Mouse (Mus musculus): ENCODE data around the gene Phtf2. TPM values are rescaled to one million over a fixed set of nuclear protein-coding genes. Genes with fewer than 3 reads are reported as not detected.
A peak's percentile ranks its signal among the peaks of the same experiment; 100 is the strongest.

The Phtf2 gene
- polyA plus RNA-seq, 1 experiment from 2014 or later: 23.8 TPM

GRCm38 (mm10) chr5:20858404-20858803 is 23.5 kb downstream of the Phtf2 start:
- Histone ChIP-seq H3K4me1 (no peaks in the 10 kb centered on the region), H3K27me3 (no peaks in the 10 kb centered on the region), H3K9ac (no peak overlapping the region), H3K4me3 (replicated peaks) (no peak overlapping the region), H3K9me3 (no peaks in the 10 kb centered on the region), H3K27ac (no peak overlapping the region), H3K4me2 (no peak overlapping the region), H3K36me3 (replicated peaks) (peaks cover 5% of the 10 kb centered on the region)
- WGBS: 92% methylated on average over 2 of the region's 2 CpGs
- ATAC-seq (ENCODE audit: low FRiP score): no peak

- no peaks in the 10 kb centered on the region for H3K4me1 ChIP-seq
- no peaks in the 10 kb centered on the region for H3K9me3 ChIP-seq
- WGBS: 94% methylated on average over 4 of the region's 4 CpGs
- no peaks in the 10 kb centered on the region for H3K27me3 ChIP-seq
- H3K9ac ChIP-seq: no peak overlapping the region
- H3K4me2 ChIP-seq: no peak overlapping the region
- H3K36me3 ChIP-seq (replicated peaks): peaks cover 5% of the 10 kb centered on the region
- no peak overlapping the region for H3K4me3 ChIP-seq (replicated peaks)
- no peak overlapping the region for H3K27ac ChIP-seq
- no peak for ATAC-seq (ENCODE audit: low FRiP score)
These were observed 26.9 kb downstream of the Phtf2 start for GRCm38 (mm10) chr5:20855066-20855465.

GRCm38 (mm10) chr5:20847010-20847409 is 34.9 kb downstream of the Phtf2 start:
- no peaks in the 10 kb centered on the region for H3K36me3 ChIP-seq (replicated peaks)
- no peaks in the 10 kb centered on the region for H3K27me3 ChIP-seq
- ATAC-seq (ENCODE audit: low FRiP score): no peak
- no peaks in the 10 kb centered on the region for H3K4me1 ChIP-seq
- H3K9ac ChIP-seq: no peak overlapping the region
- no peaks in the 10 kb centered on the region for H3K9me3 ChIP-seq
- H3K27ac ChIP-seq: no peak overlapping the region
- no peak overlapping the region for H3K4me3 ChIP-seq (replicated peaks)
- no peak overlapping the region for H3K4me2 ChIP-seq
- 100% methylated on average over 2 of the region's 2 CpGs for WGBS

GRCm38 (mm10) chr5:20843816-20844215 is 38.1 kb downstream of the Phtf2 start:
- 0 out of 2 replicates have a peak, but pooled peaks have one; percentile 36 for ATAC-seq (ENCODE audit: low FRiP score)
- Histone ChIP-seq H3K27ac (no peak overlapping the region), H3K27me3 (no peaks in the 10 kb centered on the region), H3K9me3 (no peaks in the 10 kb centered on the region), H3K4me1 (no peaks in the 10 kb centered on the region), H3K36me3 (replicated peaks) (no peaks in the 10 kb centered on the region), H3K4me3 (replicated peaks) (no peak overlapping the region), H3K4me2 (no peak overlapping the region), H3K9ac (no peak overlapping the region)
- WGBS: 48% methylated on average over 2 of the region's 2 CpGs

GRCm38 (mm10) chr5:20843405-20843804 is 38.5 kb downstream of the Phtf2 start:
- no peaks in the 10 kb centered on the region for H3K9me3 ChIP-seq
- H3K4me3 ChIP-seq (replicated peaks): no peak overlapping the region
- no peaks in the 10 kb centered on the region for H3K27me3 ChIP-seq
- ATAC-seq (ENCODE audit: low FRiP score): no peak
- H3K4me2 ChIP-seq: no peak overlapping the region
- no peaks in the 10 kb centered on the region for H3K4me1 ChIP-seq
- no peaks in the 10 kb centered on the region for H3K36me3 ChIP-seq (replicated peaks)
- no peak overlapping the region for H3K27ac ChIP-seq
- H3K9ac ChIP-seq: no peak overlapping the region
- WGBS: 60% methylated on average over 1 of the region's 3 CpGs

GRCm38 (mm10) chr5:20837082-20837481 is 44.8 kb downstream of the Phtf2 start:
- no peak overlapping the region for H3K4me2 ChIP-seq
- H3K9me3 ChIP-seq: no peaks in the 10 kb centered on the region
- no peak overlapping the region for H3K4me3 ChIP-seq (replicated peaks)
- H3K36me3 ChIP-seq (replicated peaks): no peaks in the 10 kb centered on the region
- H3K9ac ChIP-seq: no peak overlapping the region
- H3K27me3 ChIP-seq: no peaks in the 10 kb centered on the region
- ATAC-seq (ENCODE audit: low FRiP score): no peak
- no peaks in the 10 kb centered on the region for H3K4me1 ChIP-seq
- no peak overlapping the region for H3K27ac ChIP-seq
- WGBS: 97% methylated on average over 1 of the region's 1 CpGs

- WGBS: 93% methylated on average over 1 of the region's 1 CpGs
- Histone ChIP-seq H3K4me3 (replicated peaks) (no peak overlapping the region), H3K9me3 (no peaks in the 10 kb centered on the region), H3K27me3 (no peaks in the 10 kb centered on the region), H3K36me3 (replicated peaks) (no peaks in the 10 kb centered on the region), H3K4me2 (no peak overlapping the region), H3K9ac (no peak overlapping the region), H3K4me1 (no peaks in the 10 kb centered on the region), H3K27ac (no peak overlapping the region)
- ATAC-seq (ENCODE audit: low FRiP score): no peak
These were observed 47.5 kb downstream of the Phtf2 start for GRCm38 (mm10) chr5:20834399-20834798.

GRCm38 (mm10) chr5:20831433-20831832 is 50.5 kb downstream of the Phtf2 start:
- Histone ChIP-seq H3K4me3 (replicated peaks) (no peak overlapping the region), H3K9me3 (no peaks in the 10 kb centered on the region), H3K4me1 (no peaks in the 10 kb centered on the region), H3K27ac (no peak overlapping the region), H3K9ac (no peak overlapping the region), H3K36me3 (replicated peaks) (no peaks in the 10 kb centered on the region), H3K4me2 (no peak overlapping the region), H3K27me3 (no peaks in the 10 kb centered on the region)
- ATAC-seq (ENCODE audit: low FRiP score): no peak
- 90% methylated on average over 2 of the region's 2 CpGs for WGBS

GRCm38 (mm10) chr5:20830717-20831116 is 51.2 kb downstream of the Phtf2 start:
- Histone ChIP-seq H3K4me3 (replicated peaks) (no peak overlapping the region), H3K4me1 (no peaks in the 10 kb centered on the region), H3K4me2 (no peak overlapping the region), H3K36me3 (replicated peaks) (no peaks in the 10 kb centered on the region), H3K9me3 (no peaks in the 10 kb centered on the region), H3K27ac (no peak overlapping the region), H3K27me3 (no peaks in the 10 kb centered on the region), H3K9ac (no peak overlapping the region)
- 94% methylated on average over 1 of the region's 1 CpGs for WGBS
- no peak for ATAC-seq (ENCODE audit: low FRiP score)

- ATAC-seq (ENCODE audit: low FRiP score): no peak
These were observed 60.3 kb downstream of the Phtf2 start for GRCm38 (mm10) chr5:20821647-20822046.

GRCm38 (mm10) chr5:20821122-20821521 is 60.8 kb downstream of the Phtf2 start:
- Histone ChIP-seq H3K27ac (no peak overlapping the region), H3K9ac (no peak overlapping the region), H3K4me2 (no peak overlapping the region), H3K9me3 (no peaks in the 10 kb centered on the region), H3K4me3 (replicated peaks) (no peak overlapping the region), H3K4me1 (no peaks in the 10 kb centered on the region), H3K36me3 (replicated peaks) (no peaks in the 10 kb centered on the region), H3K27me3 (no peaks in the 10 kb centered on the region)
- no peak for ATAC-seq (ENCODE audit: low FRiP score)

More at GRCm38 (mm10) chr5:20821647-20822046, 60.3 kb downstream of the Phtf2 start:
- Histone ChIP-seq H3K4me1 (no peaks in the 10 kb centered on the region), H3K9ac (no peak overlapping the region), H3K9me3 (no peaks in the 10 kb centered on the region), H3K4me3 (replicated peaks) (no peak overlapping the region), H3K36me3 (replicated peaks) (no peaks in the 10 kb centered on the region), H3K27me3 (no peaks in the 10 kb centered on the region), H3K27ac (no peak overlapping the region), H3K4me2 (no peak overlapping the region)
- WGBS: 95% methylated on average over 1 of the region's 1 CpGs

GRCm38 (mm10) chr5:20815094-20815493 is 66.8 kb downstream of the Phtf2 start:
- 96% methylated on average over 2 of the region's 2 CpGs for WGBS
- Histone ChIP-seq H3K27me3 (no peaks in the 10 kb centered on the region), H3K4me2 (no peak overlapping the region), H3K4me1 (no peaks in the 10 kb centered on the region), H3K36me3 (replicated peaks) (no peaks in the 10 kb centered on the region), H3K4me3 (replicated peaks) (no peak overlapping the region), H3K9me3 (no peaks in the 10 kb centered on the region), H3K27ac (no peak overlapping the region), H3K9ac (no peak overlapping the region)
- no peak for ATAC-seq (ENCODE audit: low FRiP score)

- H3K9me3 ChIP-seq: no peaks in the 10 kb centered on the region
- no peaks in the 10 kb centered on the region for H3K27me3 ChIP-seq
- H3K4me1 ChIP-seq: no peaks in the 10 kb centered on the region
- 90% methylated on average over 6 of the region's 6 CpGs for WGBS
- H3K36me3 ChIP-seq (replicated peaks): peaks cover 4% of the 10 kb centered on the region; the same call in 1 of the 2 replicates
- ATAC-seq (ENCODE audit: low FRiP score): no peak
- no peak overlapping the region for H3K27ac ChIP-seq
- H3K4me2 ChIP-seq: no peak overlapping the region
- H3K4me3 ChIP-seq (replicated peaks): no peak overlapping the region
- H3K9ac ChIP-seq: no peak overlapping the region
These were observed 71.5 kb downstream of the Phtf2 start for GRCm38 (mm10) chr5:20810449-20810848.
